Mouse (Mus musculus) megakaryocyte, embryonic 14.5 days (primary cell): ENCODE results near the gene Mettl16.

Experiments
- FLI1 ChIP-seq: IDR thresholded peaks from 2 replicates; pipeline ENCODE4 v1.6.1; 2012; ENCODE audit warnings: low read length, inconsistent platforms, mixed read lengths
- GATA1 ChIP-seq: IDR thresholded peaks from 3 replicates; pipeline ENCODE4 v1.6.1; 2012; ENCODE audit warnings: mixed read lengths, low read length, inconsistent platforms, borderline replicate concordance

DNA sequence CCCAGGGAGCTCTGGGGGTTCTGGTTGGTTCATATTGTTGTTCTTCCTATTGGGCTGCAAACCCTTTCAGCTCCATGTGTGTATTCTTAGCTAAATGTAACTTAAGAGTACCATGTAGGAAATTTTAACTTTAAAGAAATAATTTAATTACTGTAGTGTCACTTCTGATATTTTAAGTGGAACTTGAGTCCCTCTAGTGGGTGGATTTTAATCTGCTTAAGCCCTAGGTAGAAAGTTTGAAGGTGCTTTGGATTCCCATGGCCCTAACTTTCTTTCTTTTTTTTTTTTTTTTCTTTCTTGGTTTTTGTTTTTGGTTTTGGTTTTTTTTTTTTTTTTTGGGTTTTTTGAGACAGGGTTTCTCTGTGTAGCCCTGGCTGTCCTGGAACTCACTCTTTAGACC is 45.2 kb downstream of the Mettl16 start:
- TF ChIP-seq GATA1 (no peak), FLI1 (no peak)
